Mouse (Mus musculus): ENCODE measurements around the gene Ccdc148.

Ccdc148 gene

DNA sequence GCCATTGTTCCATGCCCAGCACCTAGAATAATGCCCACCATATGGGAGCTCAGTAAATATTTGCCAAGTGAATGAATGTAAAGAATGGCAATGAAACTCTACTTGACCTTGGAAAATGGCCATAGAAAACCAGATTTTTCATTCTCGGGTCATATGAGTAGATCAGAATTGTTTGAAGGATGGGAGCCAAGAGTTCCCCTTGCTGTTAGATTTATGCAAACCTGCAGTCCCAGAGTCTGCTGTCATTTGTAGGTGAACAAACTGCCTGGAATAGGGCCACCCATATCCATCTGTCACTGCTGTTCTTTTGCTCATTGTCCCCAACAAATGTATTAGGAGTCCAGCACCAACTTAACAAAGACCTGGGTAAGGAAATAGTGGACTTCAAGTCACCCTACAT is 377.0 kb downstream of the Ccdc148 start:
- no peak for DNase-seq (ENCODE audit: low spot score)

DNA sequence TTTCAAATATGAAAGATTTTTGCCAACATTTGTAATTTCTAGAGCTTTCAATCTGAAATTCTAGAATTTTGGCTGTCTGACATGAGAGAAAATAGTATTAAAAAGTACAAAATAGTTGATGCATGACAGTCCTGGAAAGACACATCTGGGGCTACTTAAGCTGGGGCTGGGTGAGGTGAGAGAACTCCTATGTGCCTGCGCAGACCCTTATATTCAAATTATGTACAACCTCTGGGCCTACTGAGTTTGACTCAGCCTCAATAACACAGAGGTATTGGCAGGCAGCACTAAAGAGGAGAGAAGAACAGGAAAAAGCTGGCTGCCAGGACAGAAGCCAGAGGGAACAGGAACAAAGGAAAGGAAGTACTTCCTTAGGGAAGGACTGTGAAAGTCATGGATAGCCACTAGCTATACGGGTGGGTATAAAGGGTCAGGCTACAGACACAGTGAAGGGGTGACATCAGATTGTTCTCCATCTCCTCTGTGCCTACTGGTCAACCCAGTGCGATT is 381.4 kb downstream of the Ccdc148 start:
- no peak for DNase-seq (ENCODE audit: low spot score)

DNA sequence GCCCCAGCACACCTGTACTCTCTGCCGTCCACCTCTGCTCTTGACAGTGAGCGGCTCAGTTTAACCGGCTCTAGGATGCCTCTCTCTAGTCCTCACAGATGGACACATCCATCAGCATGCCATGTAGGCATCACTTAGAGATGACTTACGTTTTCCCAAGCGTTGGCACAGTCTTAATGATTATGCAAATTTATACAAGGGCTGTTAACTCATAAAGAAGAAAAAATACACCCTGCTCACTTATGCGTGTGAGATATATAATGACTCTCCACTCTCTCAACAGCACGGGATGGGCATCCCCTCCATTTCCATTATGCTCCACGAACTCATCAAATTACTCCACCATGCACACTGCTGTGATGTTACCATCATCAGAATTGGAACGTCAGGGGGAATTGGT is 386.6 kb downstream of the Ccdc148 start:
- no peak for DNase-seq (ENCODE audit: low spot score)
